Mouse (Mus musculus) liver, embryonic 16.5 days (tissue): ENCODE measurements around the gene Swi5. TPM values are rescaled to one million over a fixed set of nuclear protein-coding genes. Genes with fewer than 3 reads are reported as not detected.

Experiments used
- ATAC-seq: fragments of 200-750 bp; cut with Nextera tagmentation; 2 replicates; pipeline ENCODE4 v1.8.0; 2017; ENCODE audit warnings: low read depth, mild to moderate bottlenecking, moderate number of reproducible peaks, moderate library complexity
- H3K27ac ChIP-seq: fragments of 300-500 bp; sonication (generic); 2 replicates; pipeline ENCODE4 v1.5.1; 2014; ENCODE audit warnings: mild to moderate bottlenecking, low read length
- H3K27me3 ChIP-seq: fragments of 300-500 bp; sonication (generic); 2 replicates; pipeline ENCODE4 v1.6.1; 2014; ENCODE audit warnings: low read depth, low read length, mixed read lengths; ENCODE audit not compliant: control insufficient read depth, insufficient read depth
- H3K36me3 ChIP-seq: fragments of 300-500 bp; sonication (generic); 2 replicates; pipeline ENCODE4 v1.6.1; 2014; ENCODE audit warnings: mild to moderate bottlenecking; ENCODE audit not compliant: control insufficient read depth, insufficient read depth
- H3K4me1 ChIP-seq: fragments of 300-500 bp; sonication (generic); 2 replicates; pipeline ENCODE4 v1.6.1; 2014; ENCODE audit warnings: low read depth, low read length, mixed read lengths; ENCODE audit not compliant: control insufficient read depth
- H3K4me2 ChIP-seq: fragments of 300-500 bp; sonication (generic); 2 replicates; pipeline ENCODE4 v1.6.1; 2014; ENCODE audit warnings: low read depth, low read length, mixed read lengths
- H3K4me3 ChIP-seq: fragments of 300-500 bp; sonication (generic); 2 replicates; pipeline ENCODE4 v1.5.1; 2014; ENCODE audit warnings: low read depth, mild to moderate bottlenecking, low read length
- H3K9ac ChIP-seq: fragments of 300-500 bp; sonication (generic); 2 replicates; pipeline ENCODE4 v1.6.1; 2014; ENCODE audit warnings: low read depth, low read length
- H3K9me3 ChIP-seq: fragments of 300-500 bp; sonication (generic); replicated peaks from 2 replicates; pipeline ENCODE4 v1.6.1; 2016; ENCODE audit warnings: low read length; ENCODE audit not compliant: control insufficient read depth
- WGBS: fragments of 180-500 bp; shearing (Covaris S2); extraction: QIAGEN DNeasy Blood & Tissue Kit; methylation state at CpG from one replicate; pipeline ENCODE4 v1.1.7; 2014; ENCODE audit not compliant: insufficient replicate concordance; 5-methylcytosine and 5-hydroxymethylcytosine counted together
- microRNA-seq: library from miRNA; unstranded; fragments of <30 nt; microRNA quantifications from one replicate; pipeline ENCODE4, GENCODE M21; 2016
- polyA plus RNA-seq: library from polyadenylated mRNA; unstranded; fragments of >200 nt; fragmentation: Nextera tagmentation; extraction: Ambion mirVana; gene quantifications from 2 replicates; pipeline ENCODE4 v1.2.1, GENCODE M21; 2015

The Swi5 gene
- polyA plus RNA-seq, 1 experiment from 2014 or later, result 134 TPM

DNA sequence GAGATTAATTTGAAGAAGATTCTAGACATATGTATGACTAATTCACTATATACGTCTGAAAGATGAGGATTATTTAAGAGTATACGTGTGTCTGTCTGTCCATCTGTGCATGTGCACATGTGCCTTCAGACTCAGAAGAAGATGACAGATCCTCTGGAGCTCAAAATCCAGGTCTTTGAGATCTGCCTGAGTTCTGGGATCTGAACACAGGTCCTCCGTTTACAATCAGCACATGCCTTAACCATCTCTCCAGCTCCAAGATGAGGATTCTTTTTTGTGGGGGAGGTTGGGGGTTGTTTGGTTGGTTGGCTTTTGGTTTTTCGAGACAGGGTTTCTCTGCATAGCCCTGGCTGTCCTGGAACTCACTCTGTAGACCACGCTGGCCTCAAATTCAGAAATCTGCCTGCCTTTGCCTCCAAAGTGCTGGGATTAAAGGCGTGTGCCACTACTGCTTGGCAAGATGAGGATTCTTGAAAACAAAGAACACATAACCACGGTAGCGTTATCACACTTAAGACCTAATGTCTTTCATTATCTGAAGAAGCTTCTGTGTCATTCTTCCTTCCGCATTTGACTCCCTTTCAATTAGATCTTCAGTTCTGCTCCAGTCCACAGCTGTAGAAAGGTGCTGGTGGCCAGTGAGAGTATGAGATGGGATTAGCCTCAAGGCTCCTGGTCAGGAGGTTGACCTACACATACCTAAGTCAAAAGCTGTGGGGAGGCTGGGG lies 49.0 kb downstream of the Swi5 start:
- WGBS, result 59% methylated on average over 9 of the region's 9 CpGs
- H3K27me3 ChIP-seq, result no peaks in the 10 kb centered on the region
- H3K9ac ChIP-seq, result no peak overlapping the region
- no peak overlapping the region for H3K4me2 ChIP-seq
- H3K36me3 ChIP-seq, result peaks cover 9% of the 10 kb centered on the region
- ATAC-seq, result no peak
- no peak overlapping the region for H3K4me3 ChIP-seq
- peaks cover 20% of the 10 kb centered on the region for H3K4me1 ChIP-seq
- H3K9me3 ChIP-seq, result no peaks in the 10 kb centered on the region
- H3K27ac ChIP-seq, result no peak overlapping the region

DNA sequence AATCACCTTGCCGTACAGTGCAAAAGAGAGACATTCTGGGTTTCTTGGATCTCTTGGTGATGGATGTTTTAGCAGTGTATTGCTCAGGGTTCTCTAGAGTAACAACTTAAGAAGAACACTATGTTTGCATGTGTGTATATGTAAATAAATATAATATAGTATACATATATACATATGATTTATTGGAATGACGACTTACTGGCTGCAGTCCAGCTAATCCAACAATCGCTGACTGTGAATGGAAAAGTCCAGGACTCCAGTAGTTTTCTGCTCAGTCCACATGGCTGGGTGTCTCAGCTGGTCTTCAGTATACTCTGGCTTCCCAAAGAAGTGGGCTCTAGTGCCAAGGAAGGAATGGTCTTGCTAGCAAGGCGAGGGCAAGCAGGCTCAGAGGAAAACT lies 50.3 kb downstream of the Swi5 start:
- H3K4me1 ChIP-seq, result peaks cover 20% of the 10 kb centered on the region
- H3K27me3 ChIP-seq, result no peaks in the 10 kb centered on the region
- 31% methylated on average over 4 of the region's 4 CpGs for WGBS
- peak overlapping the region; percentile 65; the same call in 1 of the 2 replicates for H3K27ac ChIP-seq
- H3K36me3 ChIP-seq, result peaks cover 9% of the 10 kb centered on the region
- no peaks in the 10 kb centered on the region for H3K9me3 ChIP-seq
- peak overlapping the region; percentile 83 for H3K9ac ChIP-seq
- ATAC-seq, result no peak
- H3K4me2 ChIP-seq, result peak overlapping the region; percentile 92
- H3K4me3 ChIP-seq, result peak overlapping the region; percentile 77

DNA sequence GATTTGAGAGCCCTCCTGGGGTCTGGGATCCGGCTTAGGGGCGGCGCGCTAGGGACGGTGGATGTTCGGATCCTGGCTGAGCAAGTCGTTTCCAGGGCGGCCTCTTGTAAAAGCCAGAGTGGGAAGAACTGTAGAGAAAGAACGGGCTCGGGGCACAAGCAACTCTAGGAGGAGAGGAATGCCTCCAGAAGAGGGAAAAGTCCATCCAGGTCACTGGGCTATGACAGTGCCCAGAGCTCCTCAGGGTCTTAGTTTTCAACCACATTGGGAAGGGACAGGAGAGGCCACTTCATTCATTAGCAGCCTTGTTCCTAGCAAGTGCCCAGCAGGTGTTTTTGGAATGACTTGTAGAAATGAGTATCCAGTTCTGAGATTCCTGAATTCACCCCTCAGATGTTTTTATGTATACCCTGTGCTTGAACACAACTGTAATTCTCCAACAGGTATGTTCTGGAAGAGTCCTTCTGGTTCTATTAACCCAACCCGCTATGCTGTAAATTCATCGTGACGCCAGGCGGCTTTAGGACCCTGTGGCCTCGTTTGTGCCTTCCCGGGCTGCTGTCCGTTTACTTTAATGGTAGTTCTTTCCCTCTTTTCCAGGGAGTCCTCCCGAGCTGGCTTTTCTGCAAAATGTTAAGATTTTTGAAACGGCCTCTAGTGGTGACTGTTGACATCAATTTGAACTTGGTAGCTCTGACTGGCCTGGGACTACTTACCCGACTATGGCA lies 51.0 kb downstream of the Swi5 start:
- H3K4me2 ChIP-seq, result peak overlapping the region; percentile 92
- peaks cover 20% of the 10 kb centered on the region for H3K4me1 ChIP-seq
- no peaks in the 10 kb centered on the region for H3K9me3 ChIP-seq
- peak overlapping the region; percentile 77 for H3K4me3 ChIP-seq
- H3K9ac ChIP-seq, result peak overlapping the region; percentile 83
- peak; percentile 19; the same call in 1 of the 2 replicates for ATAC-seq
- peak overlapping the region; percentile 65 for H3K27ac ChIP-seq
- peaks cover 9% of the 10 kb centered on the region for H3K36me3 ChIP-seq
- H3K27me3 ChIP-seq, result no peaks in the 10 kb centered on the region
- 0% methylated on average over 20 of the region's 20 CpGs for WGBS

DNA sequence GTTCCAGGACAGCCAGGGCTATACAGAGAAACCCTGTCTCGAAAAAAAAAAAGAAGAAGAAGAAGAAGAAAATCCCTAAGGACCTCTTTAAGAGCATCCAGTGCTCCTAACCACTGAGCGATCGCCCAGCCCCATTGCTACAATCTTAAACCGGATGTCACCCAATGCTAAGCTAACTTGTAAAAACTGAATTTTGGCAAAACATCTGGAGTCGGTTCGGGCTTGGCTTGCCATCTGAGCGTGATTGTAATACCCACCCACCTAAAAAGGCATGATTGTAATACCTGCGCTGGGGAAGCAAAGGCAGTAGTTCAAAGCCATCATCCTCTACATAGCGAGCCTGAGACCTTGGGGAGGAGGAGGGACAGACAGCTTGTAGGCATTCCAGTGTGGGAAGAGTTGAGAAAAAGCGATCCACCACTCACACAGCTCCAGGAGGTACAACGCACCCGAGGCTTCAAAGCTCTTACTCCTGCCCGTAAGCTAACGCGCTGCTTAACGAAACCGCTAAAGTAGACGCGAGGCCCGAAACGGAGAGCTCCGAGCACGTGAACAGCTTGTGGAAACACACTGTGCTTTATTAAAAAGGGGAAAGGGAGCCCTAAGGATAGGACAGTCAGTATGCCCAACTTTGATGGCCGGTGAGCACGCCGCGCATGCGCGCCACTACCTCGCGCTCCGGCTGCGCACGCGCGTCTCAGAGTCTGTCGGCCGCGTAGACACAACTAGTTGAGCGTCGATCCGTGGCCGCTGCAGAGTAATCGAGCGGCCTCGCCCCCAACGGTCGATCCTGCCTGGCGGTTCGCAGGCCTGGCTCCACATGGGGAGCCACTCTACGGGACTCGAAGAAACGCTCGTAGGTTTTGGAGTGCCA lies 51.8 kb downstream of the Swi5 start, which contains the start of gene Pomt1:
Gene Pomt1 (plus strand): TSS at position 705 of the 874 bp plus-strand sequence.
- Histone ChIP-seq H3K9me3 (no peaks in the 10 kb centered on the region), H3K4me2 (peak within 1 kb of the TSS; percentile 94), H3K27me3 (no peaks in the 10 kb centered on the region), H3K4me1 (peaks cover 20% of the 10 kb centered on the region), H3K36me3 (peaks cover 11% of the 10 kb centered on the region), H3K27ac (peak within 1 kb of the TSS; percentile 81), H3K4me3 (peak within 1 kb of the TSS; percentile 77), H3K9ac (peak within 1 kb of the TSS; percentile 83)
- ATAC-seq, result peak; percentile 92
- under 1% methylated on average over 54 of the region's 54 CpGs for WGBS

DNA sequence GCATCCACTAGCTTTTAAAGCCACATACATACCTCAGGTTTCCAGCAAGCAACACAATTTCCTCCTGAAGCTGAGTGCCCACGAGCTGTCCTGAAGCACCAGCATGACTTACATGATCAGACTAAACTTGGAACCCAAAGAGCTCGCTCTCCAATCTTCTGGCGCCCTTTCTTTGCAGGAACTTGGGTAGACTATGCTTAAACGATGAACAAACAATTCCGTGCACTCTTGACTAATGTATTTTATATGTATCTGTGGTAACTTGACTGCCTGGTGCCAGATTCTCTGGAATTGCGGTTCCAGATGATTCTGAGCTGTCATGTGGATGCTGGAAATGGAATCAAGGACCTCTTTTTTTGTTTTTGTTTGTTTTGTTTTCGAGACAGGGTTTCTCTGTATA lies 52.4 kb downstream of the Swi5 start:
- peak overlapping the region; percentile 77 for H3K4me3 ChIP-seq
- H3K27ac ChIP-seq, result no peak overlapping the region; the same call in 1 of the 2 replicates
- H3K9ac ChIP-seq, result peak overlapping the region; percentile 83
- H3K9me3 ChIP-seq, result no peaks in the 10 kb centered on the region
- WGBS, result 22% methylated on average over 7 of the region's 7 CpGs
- H3K4me2 ChIP-seq, result peak overlapping the region; percentile 94
- no peaks in the 10 kb centered on the region for H3K27me3 ChIP-seq
- peaks cover 14% of the 10 kb centered on the region for H3K36me3 ChIP-seq
- H3K4me1 ChIP-seq, result peaks cover 20% of the 10 kb centered on the region
- ATAC-seq, result no peak

Small RNAs within 50 kb of the gene (microRNA-seq; reads per million reads assigned to microRNA genes)
- not detected for gene Gm23363
- 148 reads per million, percentile 57 among the genes with 10 or more reads in this experiment for gene Mir199b

Other genes starting within 250 kb of the Swi5 start
- 6.5 and 7.0 TPM in 2 replicates for gene Fam78a, start 203.2 kb downstream of the Swi5 start, polyA plus RNA-seq
- gene Plpp7, start 192.5 kb downstream of the Swi5 start, polyA plus RNA-seq, result 1.4 and 2.1 TPM in 2 replicates
- gene Prrc2b, start 137.0 kb downstream of the Swi5 start, polyA plus RNA-seq, result 4.5 and 4.7 TPM in 2 replicates
- 12.1 and 13.2 TPM in 2 replicates for gene Pomt1, start 51.5 kb downstream of the Swi5 start, polyA plus RNA-seq
- 27.9 and 28.5 TPM in 2 replicates for gene Uck1, start 27.9 kb downstream of the Swi5 start, polyA plus RNA-seq
- 9.5 and 10.0 TPM in 2 replicates for gene Golga2, start 691 bp downstream of the Swi5 start, polyA plus RNA-seq
- 15.1 and 18.8 TPM in 2 replicates for gene Ciz1, start 64.3 kb upstream of the Swi5 start, polyA plus RNA-seq
- 0.25 and 0.52 TPM in 2 replicates for gene Dnm1, start 65.3 kb upstream of the Swi5 start, polyA plus RNA-seq
- 20.2 and 21.6 TPM in 2 replicates for gene 1110008P14Rik, start 93.9 kb upstream of the Swi5 start, polyA plus RNA-seq
- gene Lcn2, start 100.2 kb upstream of the Swi5 start, polyA plus RNA-seq, result 212 and 273 TPM in 2 replicates
- gene Ptges2, start 107.8 kb upstream of the Swi5 start, polyA plus RNA-seq, result 9.4 and 11.0 TPM in 2 replicates
- gene Naif1, start 162.4 kb upstream of the Swi5 start, polyA plus RNA-seq, result 1.9 and 2.0 TPM in 2 replicates
- gene Slc25a25, start 163.4 kb upstream of the Swi5 start, polyA plus RNA-seq, result 9.5 and 9.7 TPM in 2 replicates
- 1.6 TPM in 2 replicates for gene Fam102a, start 247.3 kb upstream of the Swi5 start, polyA plus RNA-seq